Mouse (Mus musculus): Measurements from ENCODE around the gene Capn13. TPM values are rescaled to one million over a fixed set of nuclear protein-coding genes. Genes with fewer than 3 reads are reported as not detected.

Capn13 gene
- polyA plus RNA-seq, 1 experiment from 2014 or later: 0.12 TPM

DNA sequence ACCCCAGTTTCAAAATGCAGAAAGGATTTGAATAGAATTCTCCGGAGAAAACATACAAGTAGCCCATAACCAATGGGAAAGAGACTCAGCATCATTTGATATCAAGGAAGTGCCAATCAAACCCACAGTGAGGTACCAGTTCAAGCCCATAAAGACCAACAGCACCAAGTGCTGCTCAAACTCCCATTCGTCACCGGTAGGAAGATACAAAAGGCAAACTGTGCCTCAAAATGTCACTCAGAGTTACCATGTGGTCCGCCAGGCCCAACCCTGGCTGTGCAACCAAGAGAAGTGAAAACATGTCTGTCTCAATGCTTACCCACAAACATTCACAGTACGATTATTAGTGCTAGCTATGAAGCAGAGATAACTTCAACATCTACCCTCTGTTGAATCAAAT is 89.2 kb downstream of the Capn13 start:
- Histone ChIP-seq H3K9ac (no peak overlapping the region), H3K27ac (no peak overlapping the region), H3K4me3 (replicated peaks; ENCODE audit: low read length) (no peak overlapping the region), H3K9me3 (ENCODE audit: control insufficient read depth, low read length) (no peaks in the 10 kb centered on the region), H3K27me3 (ENCODE audit: control insufficient read depth, insufficient read depth, low read length) (no peaks in the 10 kb centered on the region), H3K4me1 (replicated peaks; ENCODE audit: control insufficient read depth, insufficient read depth, low read length) (no peaks in the 10 kb centered on the region), H3K36me3 (replicated peaks; ENCODE audit: control insufficient read depth, insufficient read depth) (no peaks in the 10 kb centered on the region), H3K4me2 (replicated peaks) (no peak overlapping the region)
- no peak for ATAC-seq (ENCODE audit: low FRiP score)
- DNase-seq (ENCODE audit: low spot score): no peak
- 95% methylated on average over 5 of the region's 5 CpGs for WGBS

DNA sequence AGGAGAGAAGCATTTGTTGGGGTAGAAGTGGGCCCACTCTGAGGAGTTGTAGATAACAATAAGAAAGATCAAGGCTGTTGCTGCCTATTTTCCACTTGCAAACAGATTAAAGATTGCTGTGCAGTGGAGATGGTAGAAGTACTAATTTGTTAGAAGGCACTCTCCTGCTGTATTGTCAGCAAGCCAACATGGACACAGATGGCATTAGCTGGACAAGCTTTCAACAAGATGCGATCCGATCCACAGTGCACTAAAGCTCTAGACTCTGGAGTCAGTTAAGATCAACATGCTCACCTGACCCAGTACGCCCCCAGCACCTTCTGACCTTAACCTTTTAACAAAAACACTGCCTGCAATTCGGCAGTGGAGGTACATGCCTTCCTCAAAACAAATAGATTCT is 92.0 kb downstream of the Capn13 start:
- H3K36me3 ChIP-seq (replicated peaks; ENCODE audit: control insufficient read depth, insufficient read depth): no peaks in the 10 kb centered on the region
- no peaks in the 10 kb centered on the region for H3K27me3 ChIP-seq (ENCODE audit: control insufficient read depth, insufficient read depth, low read length)
- 87% methylated on average over 4 of the region's 4 CpGs for WGBS
- H3K4me2 ChIP-seq (replicated peaks): no peak overlapping the region
- no peak overlapping the region for H3K4me3 ChIP-seq (replicated peaks; ENCODE audit: low read length)
- H3K9me3 ChIP-seq (ENCODE audit: control insufficient read depth, low read length): no peaks in the 10 kb centered on the region
- no peaks in the 10 kb centered on the region for H3K4me1 ChIP-seq (replicated peaks; ENCODE audit: control insufficient read depth, insufficient read depth, low read length)
- H3K27ac ChIP-seq: no peak overlapping the region
- DNase-seq (ENCODE audit: low spot score) (no peak), ATAC-seq (ENCODE audit: low FRiP score) (no peak)
- no peak overlapping the region for H3K9ac ChIP-seq

DNA sequence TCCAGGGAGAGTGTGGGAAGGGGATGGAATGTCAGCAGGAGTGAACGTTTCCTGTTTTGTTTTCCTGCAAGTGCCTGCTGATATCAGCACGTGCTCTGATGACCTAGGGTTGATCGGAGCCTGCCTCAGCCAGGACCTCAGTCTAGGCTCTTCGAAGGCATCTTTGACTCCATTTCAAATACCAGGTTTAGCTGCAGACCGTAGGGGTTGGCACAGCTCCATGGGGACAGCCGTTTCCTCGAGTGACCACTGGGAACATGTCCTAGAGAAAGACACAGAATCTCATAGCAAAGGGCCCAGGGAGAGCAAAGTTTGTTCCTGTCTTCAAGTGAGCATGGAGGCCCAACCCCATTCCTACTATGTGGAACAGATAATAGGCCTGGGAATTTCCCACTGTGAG is 94.0 kb downstream of the Capn13 start:
- H3K27ac ChIP-seq: no peak overlapping the region
- 48% methylated on average over 7 of the region's 7 CpGs for WGBS
- DNase-seq (ENCODE audit: low spot score): no peak

DNA sequence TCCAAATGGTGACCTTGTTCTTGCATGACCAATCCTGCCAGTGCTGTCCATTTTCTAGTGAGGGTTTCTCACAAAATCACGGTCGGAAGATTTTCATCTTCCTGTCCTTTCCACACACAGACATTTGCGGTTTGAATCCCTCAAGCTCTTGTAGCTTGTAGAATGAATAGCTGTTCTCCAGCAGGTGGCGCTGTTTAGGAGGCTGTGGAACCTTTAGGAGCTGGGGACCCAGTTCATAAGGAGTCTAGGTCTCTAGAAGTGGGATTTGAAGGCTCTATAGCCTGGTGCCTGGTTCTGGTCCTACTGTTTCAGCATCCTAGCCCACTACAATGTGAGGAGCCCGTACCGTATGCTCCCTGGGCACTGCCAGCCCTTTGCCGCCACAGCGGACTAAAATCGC is 95.0 kb downstream of the Capn13 start:
- Histone ChIP-seq H3K4me1 (replicated peaks; ENCODE audit: control insufficient read depth, insufficient read depth, low read length) (0 out of 2 replicates have a peak, but pooled peaks cover 3% of the 10 kb centered on the region), H3K27ac (no peak overlapping the region), H3K36me3 (replicated peaks; ENCODE audit: control insufficient read depth, insufficient read depth) (no peaks in the 10 kb centered on the region), H3K27me3 (ENCODE audit: control insufficient read depth, insufficient read depth, low read length) (no peaks in the 10 kb centered on the region), H3K9me3 (ENCODE audit: control insufficient read depth, low read length) (no peaks in the 10 kb centered on the region), H3K4me2 (replicated peaks) (no peak overlapping the region), H3K9ac (no peak overlapping the region), H3K4me3 (replicated peaks; ENCODE audit: low read length) (no peak overlapping the region)
- DNase-seq (ENCODE audit: low spot score) (peak; percentile 87), ATAC-seq (ENCODE audit: low FRiP score) (no peak)
- 59% methylated on average over 9 of the region's 9 CpGs for WGBS

More for the DNA sequence above, 94.0 kb downstream of the Capn13 start:
- Histone ChIP-seq H3K4me1 (replicated peaks; ENCODE audit: control insufficient read depth, insufficient read depth, low read length) (0 out of 2 replicates have a peak, but pooled peaks cover 3% of the 10 kb centered on the region), H3K9ac (no peak overlapping the region), H3K4me2 (replicated peaks) (no peak overlapping the region), H3K36me3 (replicated peaks; ENCODE audit: control insufficient read depth, insufficient read depth) (no peaks in the 10 kb centered on the region), H3K27me3 (ENCODE audit: control insufficient read depth, insufficient read depth, low read length) (no peaks in the 10 kb centered on the region), H3K9me3 (ENCODE audit: control insufficient read depth, low read length) (no peaks in the 10 kb centered on the region), H3K4me3 (replicated peaks; ENCODE audit: low read length) (no peak overlapping the region)
- ATAC-seq (ENCODE audit: low FRiP score): no peak

DNA sequence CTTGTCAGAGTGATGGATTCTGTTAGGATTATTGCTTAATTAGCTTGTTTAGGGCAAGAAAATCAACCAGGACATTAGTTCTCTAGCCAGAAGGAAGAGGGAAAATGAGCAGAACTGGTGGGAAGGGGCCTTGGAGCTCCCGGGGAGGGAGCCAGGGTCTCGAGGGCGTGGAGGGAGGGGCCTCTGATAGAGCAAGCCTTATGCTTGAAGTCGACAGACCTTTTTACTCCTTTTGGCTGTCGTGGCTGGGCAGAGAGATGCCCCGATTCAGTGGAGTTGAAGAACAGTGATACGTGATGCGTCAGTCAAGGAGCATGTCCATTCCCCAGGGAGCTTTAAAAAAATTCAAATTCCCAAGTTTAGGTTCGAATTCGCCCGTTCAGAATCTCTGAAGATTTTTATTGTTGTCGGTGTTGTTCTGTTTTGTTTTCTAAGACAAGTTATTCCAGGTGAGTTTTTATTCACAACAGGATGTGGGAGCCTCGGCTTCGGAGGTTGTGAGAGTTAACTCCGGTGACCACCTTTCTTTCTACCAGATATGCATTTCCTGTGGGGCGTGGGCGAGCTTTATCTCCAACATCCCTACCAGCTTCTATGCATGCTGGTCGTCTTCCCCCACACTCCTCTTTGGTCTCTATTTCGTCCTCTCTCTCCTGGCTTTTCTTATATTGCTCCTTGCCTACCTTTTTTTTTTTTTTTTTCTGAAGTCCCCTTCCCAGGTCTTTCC is 96.4 kb downstream of the Capn13 start:
- Histone ChIP-seq H3K4me3 (replicated peaks; ENCODE audit: low read length) (no peak overlapping the region), H3K4me2 (replicated peaks) (no peak overlapping the region), H3K27ac (no peak overlapping the region), H3K27me3 (ENCODE audit: control insufficient read depth, insufficient read depth, low read length) (no peaks in the 10 kb centered on the region), H3K4me1 (replicated peaks; ENCODE audit: control insufficient read depth, insufficient read depth, low read length) (0 out of 2 replicates have a peak, but pooled peaks cover 3% of the 10 kb centered on the region), H3K9ac (no peak overlapping the region), H3K9me3 (ENCODE audit: control insufficient read depth, low read length) (no peaks in the 10 kb centered on the region), H3K36me3 (replicated peaks; ENCODE audit: control insufficient read depth, insufficient read depth) (no peaks in the 10 kb centered on the region)
- WGBS: 63% methylated on average over 19 of the region's 19 CpGs
- ATAC-seq (ENCODE audit: low FRiP score): no peak
- DNase-seq (ENCODE audit: low spot score): no peak

DNA sequence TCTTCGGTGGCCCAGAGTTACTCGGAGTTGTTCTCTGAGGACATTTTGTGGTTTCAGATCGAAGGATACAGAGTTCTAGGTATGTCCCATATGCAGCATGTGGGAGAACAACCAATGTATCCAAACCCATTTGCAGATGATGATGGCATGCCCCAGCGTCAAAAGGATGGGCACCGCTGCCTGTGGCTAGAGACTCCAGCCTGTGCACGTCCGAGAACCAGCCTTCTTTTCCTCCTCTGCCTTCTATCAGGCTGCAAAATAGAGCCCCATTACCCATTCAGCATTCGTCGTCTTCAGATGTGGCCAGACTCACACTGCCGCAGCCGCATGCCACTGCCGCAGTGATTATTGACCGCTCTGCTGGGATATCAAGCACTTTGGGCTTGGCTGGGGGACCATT is 97.0 kb downstream of the Capn13 start:
- Histone ChIP-seq H3K9ac (no peak overlapping the region), H3K27ac (no peak overlapping the region), H3K36me3 (replicated peaks; ENCODE audit: control insufficient read depth, insufficient read depth) (no peaks in the 10 kb centered on the region), H3K4me3 (replicated peaks; ENCODE audit: low read length) (no peak overlapping the region), H3K4me2 (replicated peaks) (no peak overlapping the region), H3K9me3 (ENCODE audit: control insufficient read depth, low read length) (no peaks in the 10 kb centered on the region), H3K4me1 (replicated peaks; ENCODE audit: control insufficient read depth, insufficient read depth, low read length) (0 out of 2 replicates have a peak, but pooled peaks cover 3% of the 10 kb centered on the region), H3K27me3 (ENCODE audit: control insufficient read depth, insufficient read depth, low read length) (no peaks in the 10 kb centered on the region)
- 64% methylated on average over 13 of the region's 13 CpGs for WGBS
- no peak for DNase-seq (ENCODE audit: low spot score)
- ATAC-seq (ENCODE audit: low FRiP score): no peak

DNA sequence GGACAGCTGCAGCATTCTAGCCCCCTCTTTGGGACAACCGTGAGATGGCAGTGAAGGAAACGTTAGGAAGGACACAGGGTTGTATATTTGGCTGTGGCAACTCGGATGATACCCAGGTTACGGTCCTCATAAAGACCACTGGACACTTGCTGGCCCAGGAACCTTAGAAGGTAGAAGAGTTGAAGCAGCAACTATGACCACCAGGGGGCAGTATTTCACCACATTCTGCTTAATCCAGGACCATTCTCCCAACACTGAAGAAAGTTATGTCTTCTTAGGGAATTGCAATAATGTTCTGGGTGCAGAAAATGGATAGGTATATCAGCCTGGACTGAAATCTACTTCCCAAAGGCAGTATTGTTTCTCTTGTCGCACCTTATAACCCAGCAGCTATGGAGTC is 97.4 kb downstream of the Capn13 start:
- Histone ChIP-seq H3K27ac (no peak overlapping the region), H3K9me3 (ENCODE audit: control insufficient read depth, low read length) (no peaks in the 10 kb centered on the region), H3K4me2 (replicated peaks) (no peak overlapping the region), H3K4me3 (replicated peaks; ENCODE audit: low read length) (no peak overlapping the region), H3K9ac (no peak overlapping the region), H3K4me1 (replicated peaks; ENCODE audit: control insufficient read depth, insufficient read depth, low read length) (0 out of 2 replicates have a peak, but pooled peaks cover 3% of the 10 kb centered on the region), H3K27me3 (ENCODE audit: control insufficient read depth, insufficient read depth, low read length) (no peaks in the 10 kb centered on the region), H3K36me3 (replicated peaks; ENCODE audit: control insufficient read depth, insufficient read depth) (no peaks in the 10 kb centered on the region)
- ATAC-seq (ENCODE audit: low FRiP score) (0 out of 2 replicates have a peak, but pooled peaks have one; percentile 31), DNase-seq (ENCODE audit: low spot score) (peak; percentile 92)
- WGBS: 25% methylated on average over 5 of the region's 5 CpGs

DNA sequence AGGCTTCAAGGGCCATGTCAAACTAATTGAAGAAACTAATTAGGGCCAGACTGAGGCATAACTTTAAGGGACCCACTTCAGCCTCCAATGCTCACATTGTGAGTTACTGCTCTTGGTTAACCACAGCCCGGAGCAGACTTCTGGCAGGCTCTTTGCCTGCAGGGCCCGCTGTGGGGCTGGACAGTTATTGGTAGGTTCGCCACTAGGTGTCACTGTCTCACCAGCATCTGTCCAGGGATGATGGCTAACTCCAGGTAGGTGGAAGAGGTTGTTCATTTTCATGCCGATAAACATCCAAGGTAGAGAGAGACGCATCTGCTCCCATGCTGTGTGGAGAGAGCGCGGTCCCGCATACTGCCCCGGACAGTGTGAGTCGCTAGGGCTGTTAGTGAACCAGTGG is 98.6 kb downstream of the Capn13 start:
- H3K4me2 ChIP-seq (replicated peaks): peak overlapping the region; percentile 31
- 6% methylated on average over 10 of the region's 10 CpGs for WGBS
- H3K9ac ChIP-seq: no peak overlapping the region
- peak; percentile 61 for ATAC-seq (ENCODE audit: low FRiP score)
- no peaks in the 10 kb centered on the region for H3K27me3 ChIP-seq (ENCODE audit: control insufficient read depth, insufficient read depth, low read length)
- no peak overlapping the region; the same call in 1 of the 2 replicates for H3K4me3 ChIP-seq (replicated peaks; ENCODE audit: low read length)
- DNase-seq (ENCODE audit: low spot score): peak; percentile 85
- H3K4me1 ChIP-seq (replicated peaks; ENCODE audit: control insufficient read depth, insufficient read depth, low read length): peaks cover 3% of the 10 kb centered on the region; the same call in 1 of the 2 replicates
- no peaks in the 10 kb centered on the region for H3K9me3 ChIP-seq (ENCODE audit: control insufficient read depth, low read length)
- no peaks in the 10 kb centered on the region for H3K36me3 ChIP-seq (replicated peaks; ENCODE audit: control insufficient read depth, insufficient read depth)
- no peak overlapping the region for H3K27ac ChIP-seq

DNA sequence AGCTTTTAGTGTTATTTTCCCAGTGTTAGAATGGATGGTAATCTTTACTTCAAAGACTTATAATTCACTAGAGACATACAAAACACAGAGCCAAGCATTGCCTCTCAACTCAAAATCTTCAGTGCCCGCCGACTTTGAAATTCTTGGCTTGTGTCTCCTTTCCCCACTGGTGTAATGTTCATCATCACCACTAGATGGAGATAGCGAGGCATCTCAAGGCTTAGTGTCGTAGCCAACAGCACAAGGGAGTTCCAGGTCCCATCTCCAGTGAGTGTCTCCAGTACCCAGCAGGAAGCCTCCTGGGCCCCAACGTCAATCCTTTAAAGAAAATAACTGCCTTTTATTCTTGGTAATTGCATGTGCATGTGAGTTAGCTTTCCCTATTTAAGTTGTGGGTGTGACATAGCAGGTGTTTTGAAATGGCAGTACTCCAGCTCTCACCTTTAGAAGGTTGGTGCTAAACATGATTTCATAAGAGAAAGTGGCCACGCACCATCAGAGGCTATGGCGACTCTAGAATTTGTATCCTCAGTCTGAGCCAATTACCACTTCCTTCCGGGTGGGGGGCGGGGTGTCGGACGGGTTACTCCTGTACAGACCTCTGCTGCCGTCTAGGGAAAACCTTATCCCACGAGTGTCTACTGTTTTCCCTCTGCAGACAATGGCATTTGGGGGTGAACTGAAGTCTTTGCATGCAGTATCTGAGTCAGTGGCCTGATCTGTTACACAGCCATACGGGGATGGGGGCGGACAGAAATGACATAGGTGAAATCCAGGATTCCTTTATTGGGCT is 99.2 kb downstream of the Capn13 start:
- Histone ChIP-seq H3K9ac (no peak overlapping the region), H3K4me3 (replicated peaks; ENCODE audit: low read length) (no peak overlapping the region), H3K9me3 (ENCODE audit: control insufficient read depth, low read length) (no peaks in the 10 kb centered on the region), H3K4me2 (replicated peaks) (no peak overlapping the region), H3K27ac (no peak overlapping the region), H3K27me3 (ENCODE audit: control insufficient read depth, insufficient read depth, low read length) (no peaks in the 10 kb centered on the region), H3K36me3 (replicated peaks; ENCODE audit: control insufficient read depth, insufficient read depth) (no peaks in the 10 kb centered on the region), H3K4me1 (replicated peaks; ENCODE audit: control insufficient read depth, insufficient read depth, low read length) (peaks cover 3% of the 10 kb centered on the region; the same call in 1 of the 2 replicates)
- WGBS: 43% methylated on average over 15 of the region's 15 CpGs
- DNase-seq (ENCODE audit: low spot score): peak; percentile 90
- no peak for ATAC-seq (ENCODE audit: low FRiP score)
